Mouse (Mus musculus) embryonic facial prominence, embryonic 15.5 days (tissue): ENCODE data around the gene Cpxm2. TPM values are rescaled to one million over a fixed set of nuclear protein-coding genes. Genes with fewer than 3 reads are reported as not detected.

ENCODE experiments used
- ATAC-seq: fragments of 200-750 bp; cut with Nextera tagmentation; 2 replicates; pipeline ENCODE4 v1.8.0; 2017; ENCODE audit warnings: low read depth, moderate TSS enrichment; ENCODE audit not compliant: insufficient number of reproducible peaks, low FRiP score, low TSS enrichment
- H3K27ac ChIP-seq: fragments of 300-500 bp; sonication (generic); replicated peaks from 2 replicates; pipeline ENCODE4 v1.5.1; 2015; ENCODE audit warnings: mild to moderate bottlenecking, inconsistent platforms
- H3K27me3 ChIP-seq: fragments of 300-500 bp; sonication (generic); 2 replicates; pipeline ENCODE4 v1.6.1; 2015; ENCODE audit warnings: inconsistent platforms
- H3K36me3 ChIP-seq: fragments of 300-500 bp; sonication (generic); 2 replicates; pipeline ENCODE4 v1.6.1; 2015; ENCODE audit warnings: mild to moderate bottlenecking, inconsistent platforms
- H3K4me1 ChIP-seq: fragments of 300-500 bp; sonication (generic); 2 replicates; pipeline ENCODE4 v1.6.1; 2015; ENCODE audit warnings: inconsistent platforms
- H3K4me2 ChIP-seq: fragments of 300-500 bp; sonication (generic); replicated peaks from 2 replicates; pipeline ENCODE4 v1.6.1; 2015; ENCODE audit warnings: mild to moderate bottlenecking, inconsistent platforms
- H3K4me3 ChIP-seq: fragments of 300-500 bp; sonication (generic); replicated peaks from 2 replicates; pipeline ENCODE4 v1.5.1; 2015; ENCODE audit warnings: mild to moderate bottlenecking, inconsistent platforms
- H3K9ac ChIP-seq: fragments of 300-500 bp; sonication (generic); 2 replicates; pipeline ENCODE4 v1.6.1; 2015; ENCODE audit warnings: inconsistent platforms
- H3K9me3 ChIP-seq: fragments of 300-500 bp; sonication (generic); replicated peaks from 2 replicates; pipeline ENCODE4 v1.6.1; 2016; ENCODE audit warnings: inconsistent platforms
- WGBS: fragments of 180-500 bp; shearing (Covaris S2); methylation state at CpG from one replicate; pipeline ENCODE4 v1.1.7; 2015; 5-methylcytosine and 5-hydroxymethylcytosine counted together
- polyA plus RNA-seq: library from polyadenylated mRNA; unstranded; fragments of >200 nt; fragmentation: Nextera tagmentation; extraction: Ambion mirVana; gene quantifications from 2 replicates; pipeline ENCODE4 v1.2.1, GENCODE M21; 2015

The Cpxm2 gene
- polyA plus RNA-seq, 1 experiment from 2014 or later: 23.7 TPM

DNA sequence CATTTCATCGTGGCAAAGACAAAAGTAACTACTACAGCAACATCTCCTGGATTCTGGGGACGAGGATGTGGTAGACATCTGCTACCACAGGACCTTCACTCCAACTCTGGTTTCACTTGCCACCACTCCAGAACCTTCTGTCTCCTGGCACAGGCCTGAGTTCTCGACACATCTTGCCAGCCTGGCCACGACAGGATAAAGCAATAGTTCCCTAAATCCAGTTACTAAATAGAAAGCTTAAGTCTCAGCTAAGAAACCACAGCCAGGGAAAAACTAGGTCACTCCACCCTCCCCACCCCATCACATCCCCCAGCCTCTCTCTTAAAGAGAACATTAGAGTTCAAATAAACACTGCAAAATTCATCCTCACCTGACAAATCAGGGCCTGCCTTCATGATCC, 66.4 kb downstream of the Cpxm2 start:
- Histone ChIP-seq H3K27me3 (no peaks in the 10 kb centered on the region), H3K4me2 (no peak overlapping the region), H3K4me1 (no peaks in the 10 kb centered on the region), H3K36me3 (no peaks in the 10 kb centered on the region), H3K4me3 (no peak overlapping the region), H3K9ac (no peak overlapping the region), H3K27ac (no peak overlapping the region), H3K9me3 (no peaks in the 10 kb centered on the region)
- ATAC-seq: no peak
- WGBS: 46% methylated on average over 4 of the region's 4 CpGs

DNA sequence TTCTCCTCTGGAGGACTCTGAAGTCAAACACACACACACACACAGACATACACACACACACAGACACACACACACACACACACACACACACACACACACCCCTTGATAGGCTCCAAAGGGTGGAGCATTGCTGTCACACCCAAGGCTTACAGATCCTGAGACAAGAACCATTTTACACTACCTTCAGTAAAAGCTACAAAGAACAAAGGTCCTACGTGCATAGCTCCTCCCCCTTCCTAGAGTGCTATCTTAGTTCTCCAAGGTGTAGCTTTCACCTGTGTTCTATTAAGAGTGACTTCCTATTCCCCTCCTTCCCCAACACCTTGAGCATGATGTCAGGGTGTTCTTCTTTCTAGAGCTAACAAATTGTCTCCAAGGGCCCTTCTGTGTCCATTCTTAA, 78.7 kb downstream of the Cpxm2 start:
- Histone ChIP-seq H3K9ac (no peak overlapping the region), H3K36me3 (no peaks in the 10 kb centered on the region), H3K27me3 (no peaks in the 10 kb centered on the region), H3K27ac (no peak overlapping the region), H3K4me2 (no peak overlapping the region), H3K9me3 (no peaks in the 10 kb centered on the region), H3K4me1 (0 out of 2 replicates have a peak, but pooled peaks cover 2% of the 10 kb centered on the region), H3K4me3 (no peak overlapping the region)
- WGBS: 52% methylated on average over 1 of the region's 1 CpGs
- no peak for ATAC-seq

DNA sequence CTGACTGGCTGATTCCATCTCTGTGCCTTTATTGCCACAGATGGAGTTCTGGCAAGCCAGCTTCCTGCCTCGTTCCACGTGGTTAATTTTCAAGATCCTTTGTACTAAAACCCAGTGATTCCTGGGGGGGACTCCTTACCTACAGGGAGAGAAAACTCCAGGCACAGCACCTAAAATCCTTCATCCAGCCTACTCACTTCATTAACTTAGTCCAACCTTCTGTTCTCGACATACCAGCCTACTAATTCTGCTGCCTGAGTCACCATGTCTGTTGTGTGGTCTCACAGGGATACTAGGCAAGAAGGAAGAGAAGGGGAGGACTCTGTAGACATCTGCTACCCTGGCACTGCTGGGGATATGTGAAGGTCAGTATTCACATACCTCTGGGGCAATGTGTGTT, 80.0 kb downstream of the Cpxm2 start:
- H3K4me1 ChIP-seq: 0 out of 2 replicates have a peak, but pooled peaks cover 2% of the 10 kb centered on the region
- H3K27ac ChIP-seq: no peak overlapping the region
- no peaks in the 10 kb centered on the region for H3K9me3 ChIP-seq
- no peak for ATAC-seq
- no peaks in the 10 kb centered on the region for H3K36me3 ChIP-seq
- no peak overlapping the region for H3K4me2 ChIP-seq
- H3K4me3 ChIP-seq: no peak overlapping the region
- no peaks in the 10 kb centered on the region for H3K27me3 ChIP-seq
- H3K9ac ChIP-seq: no peak overlapping the region
- WGBS: 56% methylated on average over 3 of the region's 3 CpGs

DNA sequence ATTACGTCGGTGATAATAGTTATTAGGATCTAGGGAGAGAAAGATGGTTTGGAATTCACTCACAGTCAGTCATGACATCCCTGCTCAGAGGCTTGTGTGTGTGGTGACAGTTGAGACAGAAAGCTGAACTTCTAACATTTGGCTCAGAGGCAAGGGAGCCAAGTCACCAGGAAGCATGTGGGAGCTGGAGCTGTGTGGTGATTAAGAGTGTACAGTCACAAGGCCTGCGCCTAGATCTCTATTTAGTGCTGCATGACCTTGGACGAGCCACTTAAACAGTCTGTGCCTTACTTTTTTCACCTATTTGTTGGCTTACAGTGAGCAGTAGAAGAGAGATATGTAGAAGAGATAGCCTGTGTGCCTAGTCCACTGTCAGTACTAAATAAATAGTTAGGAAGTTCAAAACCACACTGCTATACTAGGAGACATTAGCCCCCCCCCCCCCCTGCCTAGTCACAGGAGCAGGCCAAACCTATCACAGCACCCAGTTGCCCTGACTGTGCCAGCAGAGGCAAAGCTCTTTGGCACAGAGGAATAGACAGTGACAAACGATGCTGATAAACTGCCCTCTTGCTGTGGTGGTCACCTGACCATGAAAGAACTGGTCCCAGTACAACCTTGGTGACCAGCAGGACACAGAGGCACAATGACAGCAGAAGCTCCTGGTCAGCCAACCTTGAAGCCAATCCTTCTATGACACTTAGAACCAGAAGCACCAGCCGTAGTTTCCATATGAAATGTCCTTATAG, 83.5 kb downstream of the Cpxm2 start:
- H3K4me3 ChIP-seq: no peak overlapping the region
- no peak overlapping the region for H3K4me2 ChIP-seq
- no peak overlapping the region for H3K9ac ChIP-seq
- H3K4me1 ChIP-seq: no peaks in the 10 kb centered on the region
- H3K27ac ChIP-seq: no peak overlapping the region
- H3K27me3 ChIP-seq: no peaks in the 10 kb centered on the region
- H3K9me3 ChIP-seq: no peaks in the 10 kb centered on the region
- H3K36me3 ChIP-seq: no peaks in the 10 kb centered on the region
- WGBS: 84% methylated on average over 6 of the region's 6 CpGs
- no peak for ATAC-seq

DNA sequence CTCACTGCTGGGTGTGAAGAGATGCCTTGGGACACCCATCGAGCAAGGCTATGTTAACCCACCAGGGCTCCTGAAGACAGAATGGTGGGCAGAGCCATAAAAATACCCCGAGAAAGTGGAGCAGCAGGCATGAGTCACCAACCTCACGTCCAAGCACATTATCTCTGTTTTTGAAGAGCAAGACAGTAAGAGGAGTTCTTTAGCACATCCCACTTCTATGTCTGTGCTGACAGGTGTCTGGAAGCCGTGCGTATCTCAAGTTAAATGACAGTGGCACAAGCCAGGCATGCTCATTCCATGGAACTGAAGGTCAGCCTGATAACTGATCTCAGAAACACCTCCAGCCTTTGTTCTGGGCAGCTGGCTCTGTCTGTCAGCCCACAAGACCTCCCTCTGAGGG, 86.6 kb downstream of the Cpxm2 start:
- no peak for ATAC-seq
- no peaks in the 10 kb centered on the region for H3K27me3 ChIP-seq
- no peak overlapping the region for H3K4me2 ChIP-seq
- no peak overlapping the region for H3K9ac ChIP-seq
- no peak overlapping the region for H3K27ac ChIP-seq
- H3K4me3 ChIP-seq: no peak overlapping the region
- no peaks in the 10 kb centered on the region for H3K9me3 ChIP-seq
- WGBS: 69% methylated on average over 5 of the region's 5 CpGs
- no peaks in the 10 kb centered on the region for H3K4me1 ChIP-seq
- no peaks in the 10 kb centered on the region for H3K36me3 ChIP-seq

DNA sequence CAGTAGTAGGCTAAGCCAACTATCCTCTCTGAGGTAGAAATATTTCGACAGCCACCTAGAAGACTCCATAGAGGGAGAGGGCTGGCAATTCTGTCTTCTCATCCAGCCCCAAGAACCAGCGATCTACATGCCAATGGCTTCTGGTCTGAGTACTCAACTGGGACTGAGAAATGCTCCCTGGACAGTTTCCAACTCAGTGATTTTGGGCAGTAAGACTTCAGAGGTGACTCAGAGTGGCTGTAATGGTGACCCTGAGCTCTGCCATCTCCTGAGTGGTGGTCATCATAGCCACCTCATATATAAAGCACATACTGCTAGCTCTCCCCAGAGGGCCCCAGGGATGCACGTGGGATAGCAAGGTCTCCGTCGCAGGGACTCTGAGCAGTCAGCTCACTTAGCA, 87.0 kb downstream of the Cpxm2 start:
- Histone ChIP-seq H3K4me1 (no peaks in the 10 kb centered on the region), H3K4me2 (no peak overlapping the region), H3K9me3 (no peaks in the 10 kb centered on the region), H3K27me3 (no peaks in the 10 kb centered on the region), H3K36me3 (no peaks in the 10 kb centered on the region), H3K4me3 (no peak overlapping the region), H3K27ac (no peak overlapping the region), H3K9ac (no peak overlapping the region)
- no peak for ATAC-seq
- 85% methylated on average over 5 of the region's 5 CpGs for WGBS

DNA sequence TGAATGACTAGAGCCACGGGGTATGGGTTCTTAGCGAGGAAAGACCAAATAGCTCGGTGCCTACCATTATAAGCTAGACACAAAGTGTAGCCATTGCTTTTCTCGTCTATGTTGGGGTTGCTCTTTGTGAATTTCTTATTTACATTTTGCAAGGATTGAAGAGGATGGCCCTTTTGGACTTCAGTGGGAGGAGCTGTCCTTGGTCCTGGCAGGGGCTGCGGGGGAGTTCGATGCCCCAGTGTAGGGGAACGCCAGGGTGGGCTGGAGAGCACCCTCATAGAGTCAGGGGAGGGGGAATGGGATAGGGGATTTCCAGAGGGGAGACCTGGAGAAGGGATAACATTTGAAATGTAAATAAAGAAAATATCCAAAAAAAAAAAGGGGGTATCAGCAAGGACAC, 94.4 kb downstream of the Cpxm2 start:
- ATAC-seq: no peak
- no peak overlapping the region for H3K4me3 ChIP-seq
- H3K9ac ChIP-seq: no peak overlapping the region
- no peaks in the 10 kb centered on the region for H3K36me3 ChIP-seq
- WGBS: 77% methylated on average over 7 of the region's 7 CpGs
- H3K9me3 ChIP-seq: no peaks in the 10 kb centered on the region
- no peak overlapping the region for H3K27ac ChIP-seq
- H3K4me1 ChIP-seq: no peaks in the 10 kb centered on the region
- no peak overlapping the region for H3K4me2 ChIP-seq
- H3K27me3 ChIP-seq: 0 out of 2 replicates have a peak, but pooled peaks cover 3% of the 10 kb centered on the region

DNA sequence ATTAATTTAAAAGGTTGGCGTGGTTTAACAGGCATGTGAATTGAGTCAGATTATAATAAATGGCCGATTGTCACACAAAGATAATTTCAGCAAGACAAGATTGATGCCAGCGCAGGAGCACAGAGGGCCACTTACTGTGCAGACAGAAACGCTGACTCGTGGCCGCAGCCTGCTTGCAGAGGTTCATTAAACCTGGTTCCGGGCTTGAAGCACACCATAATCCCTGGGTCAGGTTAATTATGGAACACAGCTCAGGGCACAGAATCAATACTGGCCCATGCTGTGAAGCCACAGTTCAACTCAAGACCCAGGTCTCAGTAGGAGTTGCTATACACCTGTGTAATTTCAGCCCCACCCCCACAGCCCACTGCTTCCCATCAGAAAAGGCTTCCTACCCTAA, 98.0 kb downstream of the Cpxm2 start:
- no peak for ATAC-seq
- WGBS: 69% methylated on average over 7 of the region's 7 CpGs

DNA sequence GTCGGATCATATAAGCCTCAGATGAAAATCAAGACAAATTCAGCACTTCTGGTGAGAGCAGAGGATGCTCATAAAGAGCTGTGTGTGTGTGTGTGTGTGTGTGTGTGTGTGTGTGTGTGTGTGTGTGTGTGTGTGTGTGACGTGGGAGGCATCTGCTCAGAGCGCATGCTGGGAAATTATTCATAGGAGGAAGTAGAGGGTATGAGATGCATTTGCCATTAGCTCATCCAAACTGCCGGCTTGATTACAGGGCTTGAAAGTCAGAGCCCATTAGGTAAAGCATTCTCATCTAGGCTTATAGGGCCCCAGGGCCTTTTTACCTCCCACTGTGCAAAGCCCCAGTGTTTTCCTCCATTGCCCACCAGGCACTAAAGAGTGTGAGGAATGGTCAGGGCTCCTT, 107.9 kb downstream of the Cpxm2 start:
- WGBS: 35% methylated on average over 4 of the region's 4 CpGs
- Histone ChIP-seq H3K4me1 (no peaks in the 10 kb centered on the region), H3K27ac (no peak overlapping the region), H3K4me2 (no peak overlapping the region), H3K4me3 (no peak overlapping the region), H3K36me3 (no peaks in the 10 kb centered on the region), H3K9me3 (no peaks in the 10 kb centered on the region), H3K27me3 (no peaks in the 10 kb centered on the region), H3K9ac (no peak overlapping the region)
- ATAC-seq: no peak

More for the DNA sequence above, 98.0 kb downstream of the Cpxm2 start:
- Histone ChIP-seq H3K9me3 (no peaks in the 10 kb centered on the region), H3K27me3 (0 out of 2 replicates have a peak, but pooled peaks cover 3% of the 10 kb centered on the region), H3K36me3 (no peaks in the 10 kb centered on the region), H3K27ac (no peak overlapping the region), H3K4me3 (no peak overlapping the region), H3K4me2 (no peak overlapping the region), H3K9ac (no peak overlapping the region), H3K4me1 (no peaks in the 10 kb centered on the region)

DNA sequence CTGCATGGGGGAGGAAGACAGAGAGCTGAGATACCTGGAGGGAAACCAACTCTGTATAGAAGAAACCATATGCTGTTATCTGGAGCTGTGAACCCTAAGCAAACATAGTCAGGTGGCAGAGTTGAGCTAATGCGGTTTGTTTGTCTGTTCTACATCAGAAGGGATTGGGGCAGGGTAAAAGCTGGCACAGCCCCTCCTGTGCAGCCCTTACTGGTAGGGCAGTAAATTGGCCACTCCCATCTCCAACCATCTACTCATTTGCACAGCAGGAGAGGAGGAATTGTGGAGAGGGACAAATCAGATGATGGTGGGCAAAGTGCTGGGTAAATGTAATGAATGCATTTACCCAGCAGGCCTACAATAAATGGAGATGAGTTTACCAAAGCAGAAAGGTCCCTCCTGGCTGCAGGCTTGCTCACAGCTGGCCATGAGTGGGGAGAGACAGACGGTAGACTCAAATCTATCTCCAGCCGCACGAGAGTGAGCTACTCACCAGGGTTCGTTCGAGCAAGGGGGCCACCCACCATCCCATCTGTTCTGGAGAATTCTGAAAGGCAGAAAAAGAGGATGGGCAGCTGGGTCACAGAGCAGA, 122.5 kb downstream of the Cpxm2 start:
- WGBS: 59% methylated on average over 6 of the region's 6 CpGs
- Histone ChIP-seq H3K4me1 (no peaks in the 10 kb centered on the region), H3K27me3 (no peaks in the 10 kb centered on the region), H3K4me3 (no peak overlapping the region), H3K9me3 (no peaks in the 10 kb centered on the region), H3K27ac (no peak overlapping the region), H3K36me3 (no peaks in the 10 kb centered on the region), H3K9ac (no peak overlapping the region), H3K4me2 (no peak overlapping the region)
- ATAC-seq: no peak

DNA sequence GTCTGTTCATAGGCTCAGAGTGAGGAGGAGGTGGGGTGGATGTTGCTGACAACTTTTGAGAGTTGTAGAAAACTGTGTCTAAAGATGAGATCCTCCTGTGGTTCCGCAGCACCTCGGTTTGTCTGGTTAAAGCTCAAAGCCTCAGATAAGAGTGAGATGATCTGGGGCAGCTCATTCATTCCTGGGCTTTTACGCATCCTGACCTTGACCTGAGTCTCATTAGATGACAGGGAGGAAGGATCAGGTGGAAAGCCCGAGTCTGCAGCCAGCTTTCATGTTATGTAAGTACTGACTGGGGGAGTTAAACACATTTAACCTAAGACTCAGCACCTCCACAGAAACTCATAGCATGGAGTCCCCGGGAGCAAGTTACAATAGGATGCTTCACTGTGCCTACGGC, 127.9 kb downstream of the Cpxm2 start:
- H3K36me3 ChIP-seq: no peaks in the 10 kb centered on the region
- no peak overlapping the region for H3K27ac ChIP-seq
- H3K27me3 ChIP-seq: no peaks in the 10 kb centered on the region
- no peaks in the 10 kb centered on the region for H3K4me1 ChIP-seq
- no peak overlapping the region for H3K4me3 ChIP-seq
- H3K9me3 ChIP-seq: no peaks in the 10 kb centered on the region
- no peak for ATAC-seq
- WGBS: 63% methylated on average over 6 of the region's 6 CpGs
- H3K9ac ChIP-seq: no peak overlapping the region
- H3K4me2 ChIP-seq: no peak overlapping the region

DNA sequence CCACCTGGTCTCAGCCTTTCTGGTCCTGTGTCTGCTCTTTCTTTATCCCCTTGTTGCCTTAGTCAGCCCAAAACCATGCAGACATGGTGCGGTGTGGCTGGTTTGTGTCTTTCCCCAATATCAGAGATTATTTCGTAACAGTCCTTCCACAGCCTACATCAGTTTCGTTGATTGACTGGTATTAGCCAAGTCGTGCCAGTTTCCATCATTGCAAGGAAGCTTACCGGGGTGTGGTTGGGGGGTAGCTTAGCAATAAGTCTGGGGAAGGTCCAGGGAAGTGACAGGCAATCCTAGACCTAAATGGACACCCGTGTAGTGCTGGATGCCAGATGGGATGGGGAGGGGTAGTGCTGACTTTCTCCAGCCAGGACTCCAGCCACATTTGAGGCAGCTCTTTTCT, 128.9 kb downstream of the Cpxm2 start:
- ATAC-seq: no peak
- 61% methylated on average over 6 of the region's 6 CpGs for WGBS

More for the DNA sequence above, 128.9 kb downstream of the Cpxm2 start:
- no peak overlapping the region for H3K4me3 ChIP-seq
- H3K9me3 ChIP-seq: no peaks in the 10 kb centered on the region
- H3K4me1 ChIP-seq: no peaks in the 10 kb centered on the region
- no peak overlapping the region for H3K9ac ChIP-seq
- no peak overlapping the region for H3K4me2 ChIP-seq
- H3K27ac ChIP-seq: no peak overlapping the region
- no peaks in the 10 kb centered on the region for H3K27me3 ChIP-seq
- no peaks in the 10 kb centered on the region for H3K36me3 ChIP-seq
